Mouse (Mus musculus) adrenal gland, adult 2 months (tissue): ENCODE results near the gene Tmem178. TPM values are rescaled to one million over a fixed set of nuclear protein-coding genes. Genes with fewer than 3 reads are reported as not detected.

Experiments used
- DNase-seq: peaks from one replicate; pipeline ENCODE4 v3.0.0; 2021
- polyA plus RNA-seq: library from polyadenylated mRNA; depleted of rRNA; stranded (reverse); fragments of >200 nt; gene quantifications from 2 replicates; pipeline ENCODE4 v1.2.3, GENCODE M21; 2012; rRNA removed
- total RNA-seq, 2 experiments: library from RNA; stranded (reverse); gene quantifications; 2 replicates each; pipeline ENCODE4 v1.2.3; 2021

Gene Tmem178
- total and polyA plus RNA-seq, 3 experiments, result 7.9 to 13.2 (median 8.8) TPM

- DNase-seq, result no peak
These were observed 103.6 kb downstream of the Tmem178 start for GRCm38 (mm10) chr17:81047930-81048564.

Other genes starting within 250 kb of the Tmem178 start
- 10 to 100 TPM; 38.0 to 46.4 TPM for gene Map4k3, start 216.1 kb upstream of the Tmem178 start, total RNA-seq
- 46.5 and 47.2 TPM in 2 replicates for gene Map4k3, start 216.1 kb upstream of the Tmem178 start, polyA plus RNA-seq
- 1 to 10 TPM; 4.8 to 9.2 TPM for gene Thumpd2, start 120.5 kb downstream of the Tmem178 start, total RNA-seq
- 1.0 and 1.5 TPM in 2 replicates for gene Thumpd2, start 120.5 kb downstream of the Tmem178 start, polyA plus RNA-seq